Mouse (Mus musculus): Measurements from ENCODE around the gene Umad1. TPM values are rescaled to one million over a fixed set of nuclear protein-coding genes. Genes with fewer than 3 reads are reported as not detected.

Gene Umad1
- polyA plus RNA-seq, 1 experiment from 2014 or later: 20.6 TPM

DNA sequence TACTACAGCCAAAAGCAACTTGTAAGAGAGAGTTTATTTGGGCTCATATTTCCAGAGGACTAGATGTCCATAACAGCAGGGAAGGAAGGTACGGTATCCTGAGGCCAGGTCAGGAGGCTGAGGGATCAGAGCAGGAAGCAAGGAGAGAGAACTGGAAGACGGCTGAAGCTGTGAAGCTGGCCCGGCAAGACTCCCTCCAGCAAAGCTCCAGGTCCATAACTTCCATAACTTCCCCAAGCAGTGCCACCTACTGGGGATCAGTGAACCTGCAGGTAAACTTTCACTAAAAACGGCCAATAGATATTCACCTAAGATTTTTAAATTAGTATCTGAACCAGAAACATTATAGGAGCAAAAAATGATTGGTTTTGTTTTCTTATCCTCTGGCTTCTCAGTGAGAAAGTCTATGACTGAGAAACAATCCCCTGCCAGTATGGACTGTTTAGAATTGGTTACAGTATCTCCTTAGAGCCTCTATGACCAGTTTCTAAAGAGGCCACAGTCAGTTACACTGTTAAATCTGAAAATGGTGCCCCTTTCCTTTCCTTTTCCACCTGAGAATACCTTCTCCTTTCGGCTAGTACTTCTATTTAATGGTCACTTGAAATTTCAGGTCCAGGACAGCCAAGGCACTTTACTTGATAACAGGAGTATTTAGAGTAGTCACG, 15.4 kb downstream of the Umad1 start:
- H3K4me3 ChIP-seq (ENCODE audit: low read depth, low read length): no peak overlapping the region
- H3K9ac ChIP-seq (ENCODE audit: low read depth, low read length): no peak overlapping the region
- H3K9me3 ChIP-seq (ENCODE audit: control insufficient read depth, low read length): no peaks in the 10 kb centered on the region
- DNase-seq (ENCODE audit: low spot score) (peak; percentile 40), ATAC-seq (replicated peaks; ENCODE audit: low FRiP score) (0 out of 2 replicates have a peak, but pooled peaks have one; percentile 48)
- H3K27me3 ChIP-seq (replicated peaks; ENCODE audit: control insufficient read depth, insufficient read depth, low read length): no peaks in the 10 kb centered on the region
- no peak overlapping the region for H3K4me2 ChIP-seq
- WGBS: 35% methylated on average over 6 of the region's 6 CpGs
- no peak overlapping the region for H3K27ac ChIP-seq (ENCODE audit: low read depth, low read length)
- 0 out of 2 replicates have a peak, but pooled peaks cover 3% of the 10 kb centered on the region for H3K36me3 ChIP-seq (ENCODE audit: control insufficient read depth, insufficient read depth, low read length)
- H3K4me1 ChIP-seq (replicated peaks; ENCODE audit: control insufficient read depth, insufficient read depth, low read length): 0 out of 2 replicates have a peak, but pooled peaks cover 2% of the 10 kb centered on the region

- Histone ChIP-seq H3K27me3 (replicated peaks; ENCODE audit: control insufficient read depth, insufficient read depth, low read length) (no peaks in the 10 kb centered on the region), H3K27ac (ENCODE audit: low read depth, low read length) (no peak overlapping the region), H3K4me2 (no peak overlapping the region), H3K4me1 (replicated peaks; ENCODE audit: control insufficient read depth, insufficient read depth, low read length) (0 out of 2 replicates have a peak, but pooled peaks cover 2% of the 10 kb centered on the region), H3K9ac (ENCODE audit: low read depth, low read length) (no peak overlapping the region), H3K4me3 (ENCODE audit: low read depth, low read length) (no peak overlapping the region), H3K36me3 (ENCODE audit: control insufficient read depth, insufficient read depth, low read length) (0 out of 2 replicates have a peak, but pooled peaks cover 3% of the 10 kb centered on the region), H3K9me3 (ENCODE audit: control insufficient read depth, low read length) (no peaks in the 10 kb centered on the region)
- ATAC-seq (replicated peaks; ENCODE audit: low FRiP score): no peak
- DNase-seq (ENCODE audit: low spot score): no peak
- 10% methylated on average over 1 of the region's 1 CpGs for WGBS
These were observed 16.0 kb downstream of the Umad1 start for GRCm38 (mm10) chr6:8275098-8275497.

GRCm38 (mm10) chr6:8276431-8276830, 17.3 kb downstream of the Umad1 start:
- Histone ChIP-seq H3K4me3 (ENCODE audit: low read depth, low read length) (no peak overlapping the region), H3K36me3 (ENCODE audit: control insufficient read depth, insufficient read depth, low read length) (0 out of 2 replicates have a peak, but pooled peaks cover 3% of the 10 kb centered on the region), H3K9me3 (ENCODE audit: control insufficient read depth, low read length) (no peaks in the 10 kb centered on the region), H3K9ac (ENCODE audit: low read depth, low read length) (no peak overlapping the region), H3K4me2 (no peak overlapping the region), H3K27me3 (replicated peaks; ENCODE audit: control insufficient read depth, insufficient read depth, low read length) (no peaks in the 10 kb centered on the region), H3K27ac (ENCODE audit: low read depth, low read length) (no peak overlapping the region), H3K4me1 (replicated peaks; ENCODE audit: control insufficient read depth, insufficient read depth, low read length) (0 out of 2 replicates have a peak, but pooled peaks cover 2% of the 10 kb centered on the region)
- ATAC-seq (replicated peaks; ENCODE audit: low FRiP score) (no peak), DNase-seq (ENCODE audit: low spot score) (no peak)
- 41% methylated on average over 4 of the region's 4 CpGs for WGBS

DNA sequence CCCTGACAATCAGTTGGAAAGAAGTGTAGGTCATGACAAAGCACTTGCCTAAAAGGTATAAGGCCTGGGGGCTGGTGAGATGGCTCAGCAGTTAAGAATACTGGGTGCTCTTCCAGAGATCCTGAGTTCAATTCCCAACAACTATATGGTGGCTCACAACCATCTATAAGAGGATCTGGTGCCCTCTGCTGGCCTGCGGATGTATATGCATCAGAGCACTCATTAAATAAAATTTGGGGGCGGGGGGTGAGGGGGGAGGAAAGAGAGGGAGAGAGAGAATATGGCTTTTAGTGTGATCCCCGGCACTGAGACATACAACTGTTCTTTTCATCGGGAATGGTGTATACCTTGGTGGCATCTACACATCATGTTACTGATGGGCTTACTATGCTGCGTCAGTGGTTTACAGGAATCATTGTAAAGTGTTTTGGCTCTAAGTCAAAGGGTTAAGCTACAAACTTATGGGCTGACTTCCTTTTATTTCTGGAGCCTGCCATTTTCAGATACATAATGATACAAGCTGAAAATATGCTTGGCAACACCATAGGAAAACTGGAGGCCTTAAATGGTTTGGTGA, 19.4 kb downstream of the Umad1 start:
- Histone ChIP-seq H3K4me2 (no peak overlapping the region), H3K4me1 (replicated peaks; ENCODE audit: control insufficient read depth, insufficient read depth, low read length) (0 out of 2 replicates have a peak, but pooled peaks cover 2% of the 10 kb centered on the region), H3K9ac (ENCODE audit: low read depth, low read length) (no peak overlapping the region), H3K36me3 (ENCODE audit: control insufficient read depth, insufficient read depth, low read length) (0 out of 2 replicates have a peak, but pooled peaks cover 3% of the 10 kb centered on the region), H3K27ac (ENCODE audit: low read depth, low read length) (no peak overlapping the region), H3K27me3 (replicated peaks; ENCODE audit: control insufficient read depth, insufficient read depth, low read length) (no peaks in the 10 kb centered on the region), H3K4me3 (ENCODE audit: low read depth, low read length) (no peak overlapping the region), H3K9me3 (ENCODE audit: control insufficient read depth, low read length) (no peaks in the 10 kb centered on the region)
- WGBS: 72% methylated on average over 5 of the region's 5 CpGs
- ATAC-seq (replicated peaks; ENCODE audit: low FRiP score) (no peak), DNase-seq (ENCODE audit: low spot score) (no peak)

- Histone ChIP-seq H3K4me3 (ENCODE audit: low read depth, low read length) (no peak overlapping the region), H3K36me3 (ENCODE audit: control insufficient read depth, insufficient read depth, low read length) (0 out of 2 replicates have a peak, but pooled peaks cover 3% of the 10 kb centered on the region), H3K27me3 (replicated peaks; ENCODE audit: control insufficient read depth, insufficient read depth, low read length) (no peaks in the 10 kb centered on the region), H3K9ac (ENCODE audit: low read depth, low read length) (no peak overlapping the region), H3K4me2 (no peak overlapping the region), H3K9me3 (ENCODE audit: control insufficient read depth, low read length) (no peaks in the 10 kb centered on the region), H3K27ac (ENCODE audit: low read depth, low read length) (no peak overlapping the region), H3K4me1 (replicated peaks; ENCODE audit: control insufficient read depth, insufficient read depth, low read length) (no peaks in the 10 kb centered on the region)
- 79% methylated on average over 4 of the region's 4 CpGs for WGBS
- ATAC-seq (replicated peaks; ENCODE audit: low FRiP score): no peak
- no peak for DNase-seq (ENCODE audit: low spot score)
These were observed 24.2 kb downstream of the Umad1 start for GRCm38 (mm10) chr6:8283255-8283654.

DNA sequence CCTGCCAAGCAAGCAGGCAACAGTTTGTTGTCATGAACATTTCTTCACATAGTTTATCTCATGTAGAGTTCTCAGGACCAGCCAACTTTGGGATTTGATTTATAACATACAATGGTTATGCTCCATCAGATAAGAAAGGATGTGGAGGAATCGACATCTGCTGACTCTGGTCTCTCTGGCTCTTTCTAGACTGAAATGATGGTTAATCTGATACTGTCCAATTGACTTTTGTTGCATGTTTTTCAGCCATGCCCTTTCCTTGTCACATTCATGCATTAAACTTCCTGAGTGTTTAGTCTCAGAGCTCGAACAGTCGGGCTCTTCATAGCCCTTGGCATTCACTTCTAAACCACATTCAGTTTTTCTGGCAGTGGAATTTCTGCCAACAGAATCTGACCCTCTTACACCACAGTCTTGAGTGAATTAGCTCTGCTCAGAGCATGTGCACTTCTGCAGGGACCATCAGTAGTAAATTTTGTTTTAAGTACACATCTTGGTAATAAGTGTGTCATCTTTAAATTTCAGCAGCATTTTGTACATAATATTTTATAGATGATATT, 26.4 kb downstream of the Umad1 start:
- H3K27me3 ChIP-seq (replicated peaks; ENCODE audit: control insufficient read depth, insufficient read depth, low read length): no peaks in the 10 kb centered on the region
- H3K36me3 ChIP-seq (ENCODE audit: control insufficient read depth, insufficient read depth, low read length): no peaks in the 10 kb centered on the region
- no peaks in the 10 kb centered on the region for H3K9me3 ChIP-seq (ENCODE audit: control insufficient read depth, low read length)
- H3K27ac ChIP-seq (ENCODE audit: low read depth, low read length): no peak overlapping the region
- no peak overlapping the region for H3K4me2 ChIP-seq
- H3K4me3 ChIP-seq (ENCODE audit: low read depth, low read length): no peak overlapping the region
- no peak overlapping the region for H3K9ac ChIP-seq (ENCODE audit: low read depth, low read length)
- no peaks in the 10 kb centered on the region for H3K4me1 ChIP-seq (replicated peaks; ENCODE audit: control insufficient read depth, insufficient read depth, low read length)
- 77% methylated on average over 3 of the region's 3 CpGs for WGBS
- DNase-seq (ENCODE audit: low spot score): no peak
- ATAC-seq (replicated peaks; ENCODE audit: low FRiP score): no peak

DNA sequence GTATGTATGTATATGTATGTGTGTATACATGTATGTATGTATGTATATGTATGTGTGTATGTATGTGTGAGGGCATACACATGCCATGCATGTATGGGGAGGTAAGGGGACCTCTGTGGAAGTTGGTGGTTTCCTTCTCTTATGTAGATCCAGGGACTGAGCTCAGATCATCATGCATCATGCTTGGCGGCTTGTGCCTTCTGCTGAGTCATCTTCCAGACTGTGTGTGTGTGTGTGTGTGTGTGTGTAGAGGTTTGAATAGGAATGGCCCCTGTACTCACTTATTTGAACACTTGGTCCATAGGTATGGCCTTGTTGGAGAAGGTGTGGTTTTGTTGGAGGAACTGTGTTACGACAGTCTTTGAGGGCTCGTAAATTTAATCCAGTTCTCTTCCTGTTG, 27.1 kb downstream of the Umad1 start:
- WGBS: 93% methylated on average over 3 of the region's 3 CpGs
- H3K27me3 ChIP-seq (replicated peaks; ENCODE audit: control insufficient read depth, insufficient read depth, low read length): no peaks in the 10 kb centered on the region
- no peak overlapping the region for H3K4me2 ChIP-seq
- H3K9me3 ChIP-seq (ENCODE audit: control insufficient read depth, low read length): no peaks in the 10 kb centered on the region
- no peak overlapping the region for H3K9ac ChIP-seq (ENCODE audit: low read depth, low read length)
- no peaks in the 10 kb centered on the region for H3K36me3 ChIP-seq (ENCODE audit: control insufficient read depth, insufficient read depth, low read length)
- no peaks in the 10 kb centered on the region for H3K4me1 ChIP-seq (replicated peaks; ENCODE audit: control insufficient read depth, insufficient read depth, low read length)
- H3K27ac ChIP-seq (ENCODE audit: low read depth, low read length): no peak overlapping the region
- ATAC-seq (replicated peaks; ENCODE audit: low FRiP score): 0 out of 2 replicates have a peak, but pooled peaks have one; percentile 20
- H3K4me3 ChIP-seq (ENCODE audit: low read depth, low read length): no peak overlapping the region
- DNase-seq (ENCODE audit: low spot score): no peak

GRCm38 (mm10) chr6:8288755-8289580, 29.9 kb downstream of the Umad1 start:
- ATAC-seq (replicated peaks; ENCODE audit: low FRiP score) (no peak), DNase-seq (ENCODE audit: low spot score) (no peak)
- Histone ChIP-seq H3K36me3 (ENCODE audit: control insufficient read depth, insufficient read depth, low read length) (no peaks in the 10 kb centered on the region), H3K4me3 (ENCODE audit: low read depth, low read length) (no peak overlapping the region), H3K9ac (ENCODE audit: low read depth, low read length) (no peak overlapping the region), H3K4me2 (no peak overlapping the region), H3K27me3 (replicated peaks; ENCODE audit: control insufficient read depth, insufficient read depth, low read length) (no peaks in the 10 kb centered on the region), H3K4me1 (replicated peaks; ENCODE audit: control insufficient read depth, insufficient read depth, low read length) (no peaks in the 10 kb centered on the region), H3K9me3 (ENCODE audit: control insufficient read depth, low read length) (no peaks in the 10 kb centered on the region), H3K27ac (ENCODE audit: low read depth, low read length) (no peak overlapping the region)
- WGBS: 89% methylated on average over 4 of the region's 4 CpGs

Measured in liver, embryonic 11.5 days (tissue).